Mouse (Mus musculus): ENCODE measurements around the gene Rfc5.
"Not testable (repeated sequence)": the region's sequence is repeated elsewhere in the genome, so short reads cannot be mapped to it uniquely, and the experiment has no call there.

The Rfc5 gene

GRCm38 (mm10) chr5:117388877-117389276, at the start of gene Rfc5:
Rfc5 (minus strand) TSS chr5:117389047.
- peak; percentile 87 for DNase-seq

GRCm38 (mm10) chr5:117433501-117433900, 44.7 kb upstream of the Rfc5 start:
- DNase-seq = not testable (repeated sequence)

- no peak for DNase-seq
Observed at GRCm38 (mm10) chr5:117417442-117417841, 28.6 kb upstream of the Rfc5 start.

DNA sequence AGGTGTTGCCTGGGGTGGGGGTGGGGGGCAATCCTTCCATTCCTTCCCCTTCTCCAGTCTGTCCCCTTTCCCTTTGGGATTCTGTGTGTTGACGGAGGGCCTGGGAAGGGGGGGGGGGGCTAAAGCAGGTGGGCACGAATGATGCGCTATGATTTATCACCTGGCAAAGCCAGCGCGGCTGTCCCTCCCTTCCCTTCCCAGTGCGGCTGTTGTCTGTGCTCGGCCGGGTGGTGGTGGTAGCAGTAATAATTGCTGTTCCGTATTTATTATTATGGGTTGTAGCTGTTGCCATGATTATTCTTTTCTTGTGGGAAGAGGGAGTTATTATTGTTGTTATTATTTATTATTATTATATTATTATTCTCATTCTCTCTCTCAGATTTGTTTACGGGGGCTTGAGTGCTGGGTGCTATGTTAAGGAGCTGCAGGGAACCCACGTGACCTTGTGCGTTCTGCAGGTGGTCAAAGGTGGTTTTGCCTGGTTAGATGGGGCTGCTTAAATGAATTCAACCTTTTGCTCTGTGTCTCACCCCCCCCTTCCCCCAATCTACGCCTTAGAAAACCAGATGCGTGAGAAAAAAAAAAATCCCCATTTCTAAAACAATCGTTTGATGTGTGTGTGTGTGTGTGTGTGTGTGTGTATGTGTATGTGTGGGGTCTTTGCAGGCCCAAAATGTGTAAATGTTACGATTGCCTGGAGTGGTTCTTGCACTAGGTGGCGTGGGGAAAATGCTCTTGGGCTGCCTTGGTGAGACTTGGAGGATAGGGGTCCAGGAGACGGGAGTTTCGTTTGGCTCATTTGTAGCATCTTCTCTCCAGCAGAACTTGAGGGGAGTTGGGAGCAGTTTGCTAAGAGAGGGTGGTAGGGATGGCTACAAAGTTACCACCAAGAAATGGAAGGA, 26.4 kb upstream of the Rfc5 start:
- DNase-seq = peak; percentile 39

- no peak for DNase-seq
Observed at GRCm38 (mm10) chr5:117414611-117415010, 25.8 kb upstream of the Rfc5 start.

DNA sequence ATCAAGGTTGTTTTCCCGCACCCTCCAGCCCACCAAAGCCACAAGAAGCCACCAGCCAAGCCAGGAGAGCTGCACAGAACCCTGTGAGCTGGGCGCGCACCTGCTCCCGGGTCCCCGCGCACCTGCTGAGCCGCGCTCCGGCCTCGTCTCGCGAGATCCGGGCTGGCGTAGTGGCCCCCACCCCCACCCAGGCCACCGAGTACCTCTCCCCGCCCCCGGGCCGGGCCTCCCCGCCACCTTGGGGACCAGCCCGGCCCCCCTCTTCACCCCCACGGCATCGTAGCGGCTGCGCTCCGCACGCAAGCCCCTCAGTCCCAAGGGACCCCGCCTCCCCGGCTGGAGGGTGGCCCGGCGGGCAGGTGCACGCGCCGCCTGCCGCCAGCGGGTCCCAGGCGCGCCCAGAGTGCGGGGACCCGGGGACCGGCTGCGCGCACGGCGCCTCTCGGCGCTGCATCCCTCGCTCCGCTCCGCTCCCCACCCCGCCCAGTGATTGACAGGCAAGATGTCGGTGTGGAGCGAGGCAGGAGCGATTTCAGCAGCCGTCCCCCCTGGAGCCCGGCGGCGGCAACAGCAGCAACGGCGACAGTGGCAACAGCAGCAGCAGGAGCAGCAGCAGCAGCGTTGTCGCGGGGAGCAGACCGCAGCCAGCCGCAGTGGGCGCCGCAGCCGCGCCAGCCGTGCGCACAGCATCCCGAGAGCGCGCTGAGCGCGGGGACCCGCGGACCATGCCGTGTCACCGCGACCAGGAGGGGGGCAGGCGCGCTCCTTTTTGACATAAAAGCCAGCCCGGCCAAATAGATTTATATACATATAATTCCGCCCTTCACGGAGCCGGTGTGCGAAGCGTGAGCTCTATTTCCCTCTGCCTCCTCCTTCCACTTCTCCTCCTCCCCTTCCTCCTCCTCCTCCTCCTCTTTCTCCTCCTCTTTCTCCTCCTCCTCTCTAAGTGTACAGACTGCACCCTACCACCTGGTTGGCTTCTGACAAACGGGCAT, 25.0 kb upstream of the Rfc5 start, which contains the start of gene Ksr2:
Gene Ksr2, plus strand, starts transcription at position 494 of the 995 bp plus-strand sequence.
- peak; percentile 84 for DNase-seq

DNA sequence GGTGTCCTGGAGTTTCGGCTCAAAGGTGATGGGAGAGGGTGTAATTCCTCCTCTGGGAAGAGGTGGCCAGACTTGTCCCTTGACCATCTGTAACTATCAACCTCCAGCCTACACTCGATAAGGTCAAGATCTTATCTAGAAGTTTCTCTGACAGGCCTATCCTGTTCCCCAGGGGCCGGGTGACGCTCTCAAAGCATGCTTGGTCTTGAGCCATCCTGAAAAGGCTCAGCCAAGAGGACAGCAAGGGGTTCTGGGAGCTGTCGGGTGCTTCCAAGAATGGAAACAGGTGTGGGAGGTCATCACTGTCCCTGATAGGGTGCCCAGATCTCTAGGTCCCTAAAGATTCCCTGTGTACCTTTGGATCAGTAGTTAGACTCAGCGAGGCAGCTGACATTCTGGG, 20.5 kb upstream of the Rfc5 start:
- no peak for DNase-seq

DNA sequence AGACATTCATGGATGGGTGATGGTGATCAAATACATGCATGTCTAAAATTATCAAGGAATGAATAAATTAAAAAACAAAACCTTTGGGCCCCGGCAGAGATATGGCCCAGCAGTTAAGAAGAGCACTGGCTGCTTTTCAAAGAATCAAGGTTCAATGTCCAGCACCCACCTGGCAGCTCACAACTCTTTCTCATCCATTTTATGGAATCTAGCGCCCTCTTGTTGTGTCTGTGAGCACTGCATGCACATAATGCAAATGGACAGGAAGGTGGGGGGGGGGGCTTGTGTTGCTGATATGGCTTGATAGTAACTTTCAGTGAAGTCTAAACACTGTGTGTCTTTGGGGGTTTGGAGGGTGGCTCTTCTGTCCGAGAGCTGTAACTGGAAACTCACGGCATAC, 19.4 kb upstream of the Rfc5 start:
- DNase-seq = no peak

DNA sequence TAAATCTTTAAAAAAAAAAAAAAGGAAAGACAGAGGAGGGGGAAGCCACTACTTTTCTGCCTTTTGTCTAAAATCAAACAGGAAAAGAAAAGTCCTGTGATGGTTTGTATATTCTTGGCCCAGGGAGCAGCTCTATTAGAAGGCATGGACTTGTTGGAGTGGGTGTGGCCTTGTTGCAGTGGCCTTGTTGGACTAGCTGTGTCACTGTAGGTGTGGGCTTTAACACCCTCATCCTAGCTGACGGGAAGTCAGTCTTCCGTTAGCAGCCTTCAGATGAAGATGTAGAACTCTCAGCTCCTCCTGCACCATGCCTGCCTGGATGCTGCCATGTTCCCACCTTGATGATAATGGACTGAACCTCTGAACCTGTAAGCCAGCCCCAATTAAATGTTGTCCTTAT, 15.8 kb upstream of the Rfc5 start:
- not testable (repeated sequence) for DNase-seq

- no peak for DNase-seq
Observed at GRCm38 (mm10) chr5:117403609-117404008, 14.8 kb upstream of the Rfc5 start.

GRCm38 (mm10) chr5:117399281-117399680, 10.4 kb upstream of the Rfc5 start:
- no peak for DNase-seq

DNA sequence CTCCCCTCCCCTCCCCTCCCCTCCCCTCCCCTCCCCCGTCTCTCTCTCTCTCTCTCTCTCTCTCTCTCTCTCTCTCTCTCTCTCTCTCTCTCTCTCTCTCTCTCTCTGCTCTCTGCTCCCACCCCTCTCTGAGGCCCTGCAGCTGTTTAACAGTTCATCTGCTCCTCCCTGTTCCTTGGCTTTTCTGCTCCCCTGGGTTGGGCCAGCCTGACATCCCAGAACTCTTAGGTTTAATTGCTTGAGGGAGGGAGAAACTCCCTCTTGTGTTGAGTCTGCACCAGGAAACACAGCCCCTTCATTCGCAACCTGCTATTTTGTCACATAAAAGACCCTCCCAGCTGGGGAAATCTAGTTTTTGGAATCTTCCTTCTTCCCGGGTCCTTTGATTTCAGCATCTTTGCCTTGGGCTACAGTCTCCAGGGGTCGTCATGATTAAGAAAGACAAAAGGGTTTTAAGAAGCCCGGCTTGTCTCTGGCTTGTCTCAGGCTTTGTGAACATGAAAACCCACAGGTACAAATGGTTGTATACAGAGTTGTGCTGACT, 9.2 kb upstream of the Rfc5 start:
- DNase-seq = no peak

DNA sequence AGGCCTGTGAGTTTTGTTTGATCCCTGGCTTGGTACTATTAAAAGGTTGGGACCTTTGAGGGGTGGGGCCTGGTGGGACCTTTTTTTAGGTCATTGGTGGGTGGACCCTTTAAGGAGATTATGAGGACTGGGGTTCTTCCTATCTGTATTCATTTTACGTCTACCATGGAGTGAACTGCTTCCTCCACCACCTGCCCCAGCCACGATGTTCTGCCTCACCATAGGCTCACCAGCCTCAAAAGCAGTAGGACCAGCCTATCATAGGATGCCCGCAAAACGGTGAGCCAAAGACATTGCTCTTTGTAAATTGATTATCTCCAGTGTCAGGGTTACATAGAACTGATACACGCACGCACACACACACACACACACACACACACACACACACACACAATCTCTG, 8.5 kb upstream of the Rfc5 start:
- DNase-seq = no peak

DNA sequence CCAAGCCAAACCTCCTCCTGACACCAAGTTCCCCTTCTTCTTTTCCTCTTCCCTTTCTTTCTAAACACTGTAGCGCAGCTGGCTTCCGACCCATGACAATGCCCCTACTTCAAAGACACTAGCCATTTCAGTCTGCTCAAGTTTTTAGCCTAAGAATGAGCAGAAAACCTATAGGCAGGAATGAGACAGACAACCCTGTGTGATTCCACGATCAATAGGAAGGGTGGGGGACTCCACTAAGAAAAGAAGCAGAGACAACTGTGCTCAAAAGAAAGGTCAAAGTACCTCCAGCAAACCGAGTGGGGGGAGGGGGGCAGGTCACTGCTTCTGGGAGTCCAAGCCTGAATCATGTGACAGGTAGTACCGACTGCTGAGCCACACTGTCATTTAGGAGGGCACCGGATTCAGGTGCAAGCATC, 7.8 kb upstream of the Rfc5 start:
- DNase-seq = no peak

DNA sequence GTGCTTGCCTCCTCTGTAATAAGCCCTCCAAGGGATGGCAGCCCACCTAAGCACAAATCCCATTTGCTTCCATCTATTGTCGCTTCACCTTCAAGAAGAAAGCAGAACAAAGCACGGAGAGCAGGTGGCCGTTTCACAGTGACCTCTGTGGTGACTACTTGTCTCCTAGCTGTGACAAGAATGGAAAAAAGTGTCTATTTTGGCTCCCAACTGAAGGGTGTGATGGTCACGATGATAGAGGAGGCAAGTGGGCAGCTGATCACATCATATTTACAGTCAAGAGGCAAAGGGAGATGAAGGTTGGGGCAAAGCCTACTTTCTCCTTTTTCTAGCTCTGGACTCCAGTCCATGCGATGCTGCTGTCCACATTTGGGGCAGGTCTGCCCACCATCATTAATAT, 7.0 kb upstream of the Rfc5 start:
- DNase-seq = no peak

DNA sequence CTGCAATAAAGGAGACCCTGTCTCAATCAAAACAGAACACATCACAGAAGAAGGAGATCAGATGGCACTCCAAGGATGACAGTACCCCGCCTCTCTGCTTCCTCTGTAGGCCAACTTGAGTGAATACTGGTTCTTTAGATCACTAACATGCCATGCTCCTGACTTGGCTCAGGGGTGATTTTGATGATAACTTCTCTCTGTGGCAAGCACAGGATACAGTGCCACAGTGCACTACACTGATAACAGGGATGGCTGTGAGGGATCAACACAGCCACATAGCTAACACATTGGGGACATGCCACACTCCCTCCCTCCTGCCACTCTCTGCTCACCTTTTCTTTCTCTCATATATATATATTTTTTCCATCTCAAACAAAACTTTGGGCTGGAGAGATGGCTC, 2.0 kb upstream of the Rfc5 start:
- DNase-seq = no peak

DNA sequence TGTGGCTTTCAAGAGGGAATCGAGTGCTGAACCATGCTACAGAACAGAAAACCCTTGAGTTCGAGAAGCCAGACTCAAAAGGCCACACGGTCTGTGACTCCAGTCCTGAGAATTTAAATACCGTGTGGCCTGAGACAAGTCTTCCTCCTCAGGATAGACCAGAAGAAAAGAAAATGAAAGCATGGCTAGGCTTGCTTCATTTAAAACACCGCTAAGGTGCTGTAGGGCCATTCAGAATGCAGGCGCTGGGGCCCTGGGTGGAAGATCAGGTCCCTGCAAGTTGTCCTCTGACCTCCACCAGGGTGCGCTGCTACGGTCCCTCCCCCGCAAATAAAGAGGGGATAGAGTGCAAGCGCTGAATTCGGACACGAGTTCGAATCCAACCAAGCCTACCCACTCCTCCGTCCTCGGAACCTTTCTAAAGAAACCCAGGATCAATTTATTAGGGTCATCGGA, 523 bp downstream of the Rfc5 start:
- peak; percentile 62 for DNase-seq

DNA sequence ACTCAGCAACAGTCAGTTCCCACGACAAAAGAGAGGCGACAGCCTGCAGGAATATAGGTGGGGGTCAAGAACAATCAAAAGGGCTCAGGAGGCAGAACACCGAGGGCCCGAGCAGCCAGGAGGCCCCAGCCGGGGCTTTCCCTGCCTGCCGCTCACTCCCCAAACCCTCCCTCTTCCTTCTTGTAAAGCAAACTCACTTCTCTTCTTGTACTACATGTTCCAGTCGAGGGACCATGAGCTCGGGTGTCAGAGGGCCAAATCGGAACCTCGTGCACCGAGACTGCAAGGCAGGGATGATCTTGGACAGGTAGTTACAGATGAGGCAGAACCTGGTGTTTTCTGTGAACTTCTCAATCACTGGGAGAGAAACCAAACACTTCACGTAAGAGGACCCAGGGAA, 5.6 kb downstream of the Rfc5 start:
- no peak for DNase-seq

- no peak for DNase-seq
Observed at GRCm38 (mm10) chr5:117381785-117382184, 7.1 kb downstream of the Rfc5 start.

DNA sequence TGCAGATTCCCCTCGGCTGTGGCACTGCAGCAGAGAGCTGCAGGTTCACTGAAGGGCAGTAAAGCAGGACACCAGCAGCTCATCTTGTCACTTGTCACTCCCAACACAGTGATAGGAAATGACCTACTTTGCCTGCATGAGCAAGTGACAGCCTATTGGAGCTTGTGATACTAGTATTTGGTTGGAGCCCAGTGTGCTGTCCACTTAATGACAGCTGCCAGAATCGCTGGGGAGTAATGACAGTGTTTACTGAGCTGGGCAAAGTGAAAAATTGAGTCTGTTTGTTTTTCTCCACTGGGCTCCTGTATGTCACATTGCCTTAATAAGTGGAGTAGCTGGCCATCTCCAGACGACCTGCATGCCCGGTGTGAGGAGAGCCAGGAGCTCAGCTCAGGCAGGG, 8.6 kb downstream of the Rfc5 start:
- DNase-seq = no peak

- DNase-seq = not testable (repeated sequence)
Observed at GRCm38 (mm10) chr5:117377731-117378130, 11.1 kb downstream of the Rfc5 start.

DNA sequence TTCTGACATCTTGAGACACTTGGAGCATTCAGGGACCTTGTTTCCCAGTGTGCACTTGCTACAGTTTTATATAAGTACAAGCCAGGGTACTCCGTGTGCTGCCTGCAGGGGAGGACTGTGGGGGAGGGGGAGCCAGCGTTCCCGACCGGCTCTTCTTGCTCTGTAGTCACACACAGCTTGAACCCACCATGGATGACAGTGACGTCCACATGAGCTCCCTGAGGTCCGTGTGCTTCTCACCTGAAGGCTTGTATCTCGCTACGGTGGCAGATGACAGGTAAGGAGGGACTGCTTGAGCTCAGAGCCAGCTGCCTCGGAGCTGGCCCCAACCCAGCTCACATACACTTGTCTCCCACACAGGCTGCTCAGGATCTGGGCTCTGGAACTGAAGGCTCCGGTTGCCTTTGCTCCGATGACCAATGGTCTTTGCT, 12.5 kb downstream of the Rfc5 start:
- no peak for DNase-seq

Data from cerebellum, adult 9-10 months (tissue).